Mouse (Mus musculus) cortical plate, adult 2 months (tissue): ENCODE results near the gene Togaram2. TPM values are rescaled to one million over a fixed set of nuclear protein-coding genes. Genes with fewer than 3 reads are reported as not detected.

Experiments used
- H3K27ac ChIP-seq: fragments of 200-500 bp; 2 replicates; pipeline ENCODE4 v1.5.1; 2012; ENCODE audit warnings: low read length, control low read depth, inconsistent platforms; ENCODE audit not compliant: insufficient read depth
- H3K4me1 ChIP-seq: fragments of 200-500 bp; 2 replicates; pipeline ENCODE4 v1.6.1; 2011; ENCODE audit warnings: low read length; ENCODE audit not compliant: control insufficient read depth, insufficient read depth
- H3K4me3 ChIP-seq: fragments of 200-500 bp; 2 replicates; pipeline ENCODE4 v1.5.1; 2011; ENCODE audit warnings: mild to moderate bottlenecking, low read length, control low read depth; ENCODE audit not compliant: insufficient read depth
- CTCF ChIP-seq: fragments of 200-500 bp; IDR thresholded peaks from 2 replicates; pipeline ENCODE4 v1.5.1; 2011; ENCODE audit warnings: mild to moderate bottlenecking, control low read depth, low read length; ENCODE audit not compliant: insufficient read depth; ENCODE audit errors: extremely low read depth
- POLR2A ChIP-seq: fragments of 200-500 bp; IDR thresholded peaks from 2 replicates; pipeline ENCODE4 v1.6.1; 2011; ENCODE audit warnings: mild to moderate bottlenecking, low read length, control low read depth; ENCODE audit not compliant: insufficient read depth; ENCODE audit errors: extremely low read depth
- polyA plus RNA-seq: library from polyadenylated mRNA; depleted of rRNA; stranded (reverse); fragments of >200 nt; gene quantifications from 2 replicates; pipeline ENCODE4 v1.2.3, GENCODE M21; 2012

Gene Togaram2
- polyA plus RNA-seq, 1 experiment: 1.7 TPM

DNA sequence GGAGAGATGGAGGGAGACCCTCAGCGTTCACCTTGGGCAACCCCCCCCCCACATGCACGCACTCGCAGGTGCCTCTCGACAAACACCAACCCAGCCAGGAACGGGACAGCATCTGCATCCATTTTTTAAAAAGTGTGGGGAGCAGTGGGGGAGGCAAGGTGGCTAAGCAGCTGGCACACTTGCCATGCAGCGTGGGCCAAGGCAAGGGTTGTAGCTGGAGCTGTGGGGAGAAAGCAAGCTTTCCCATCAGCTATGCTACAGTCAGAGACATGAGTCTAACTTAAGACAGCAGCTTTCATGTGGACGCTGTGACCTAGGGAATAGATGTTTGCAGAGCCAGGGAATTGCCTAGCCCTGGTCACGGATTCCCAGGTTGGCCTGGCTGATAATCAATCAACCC lies 22.1 kb downstream of the Togaram2 start:
- peaks cover 5% of the 10 kb centered on the region for H3K4me1 ChIP-seq
- no peak overlapping the region for H3K27ac ChIP-seq
- no peak for TF ChIP-seq POLR2A
- no peak overlapping the region for H3K4me3 ChIP-seq

DNA sequence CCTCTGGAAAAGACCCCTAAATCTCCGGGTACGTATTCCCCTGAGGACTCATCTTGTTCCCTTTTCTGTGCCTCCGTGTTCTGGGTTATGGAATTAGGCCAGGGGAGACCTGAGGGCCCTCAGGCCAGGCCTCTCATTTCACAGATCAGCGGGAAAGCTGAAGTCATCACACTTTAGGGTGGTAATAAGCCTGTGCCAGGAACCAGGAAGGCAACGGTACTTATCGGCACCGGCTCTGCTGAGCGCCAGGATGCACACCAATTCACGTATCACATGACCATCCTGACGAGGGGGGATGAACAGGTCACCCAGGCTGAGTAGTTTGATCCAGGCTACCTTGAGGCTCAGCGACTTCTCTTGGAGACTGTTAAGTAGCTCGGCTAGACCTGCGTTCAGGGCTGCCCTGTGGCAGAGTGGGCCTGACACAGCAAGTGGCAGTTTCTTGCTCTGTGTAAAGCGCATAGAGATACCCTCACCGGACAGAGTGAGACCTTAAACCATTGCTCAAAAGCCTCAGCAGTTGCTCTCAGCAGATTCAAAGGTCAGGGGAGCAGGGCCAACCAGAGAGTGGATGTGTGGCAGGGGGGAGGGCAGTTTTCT lies 22.8 kb downstream of the Togaram2 start:
- TF ChIP-seq POLR2A: no peak
- TF ChIP-seq CTCF: no peak
- Histone ChIP-seq H3K4me3 (no peak overlapping the region), H3K4me1 (peaks cover 3% of the 10 kb centered on the region; the same call in 1 of the 2 replicates)

DNA sequence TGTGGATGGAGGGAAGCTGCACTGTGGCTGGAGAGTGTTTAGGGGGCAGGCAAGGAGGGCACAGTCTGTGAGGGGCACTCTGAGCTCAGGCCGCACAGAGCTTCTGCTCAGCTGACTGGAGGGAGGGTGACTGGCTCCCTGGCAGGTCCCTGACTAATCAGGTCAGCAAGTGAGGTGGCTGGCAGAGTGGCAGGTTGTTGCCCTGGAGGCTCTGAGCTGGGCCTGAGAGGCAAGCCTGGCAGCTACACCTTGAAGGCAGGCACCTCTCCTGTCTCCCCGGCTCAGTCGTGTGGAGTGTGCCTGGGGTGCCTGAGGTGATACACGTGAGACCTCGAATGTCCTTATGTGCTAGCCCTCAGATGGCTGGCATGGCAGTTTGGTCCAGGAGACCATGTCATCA lies 23.3 kb downstream of the Togaram2 start:
- Histone ChIP-seq H3K4me3 (no peak overlapping the region), H3K27ac (no peak overlapping the region), H3K4me1 (peaks cover 3% of the 10 kb centered on the region; the same call in 1 of the 2 replicates)
- TF ChIP-seq CTCF (no peak), POLR2A (no peak)

More for the DNA sequence above, 22.8 kb downstream of the Togaram2 start:
- H3K27ac ChIP-seq: no peak overlapping the region

DNA sequence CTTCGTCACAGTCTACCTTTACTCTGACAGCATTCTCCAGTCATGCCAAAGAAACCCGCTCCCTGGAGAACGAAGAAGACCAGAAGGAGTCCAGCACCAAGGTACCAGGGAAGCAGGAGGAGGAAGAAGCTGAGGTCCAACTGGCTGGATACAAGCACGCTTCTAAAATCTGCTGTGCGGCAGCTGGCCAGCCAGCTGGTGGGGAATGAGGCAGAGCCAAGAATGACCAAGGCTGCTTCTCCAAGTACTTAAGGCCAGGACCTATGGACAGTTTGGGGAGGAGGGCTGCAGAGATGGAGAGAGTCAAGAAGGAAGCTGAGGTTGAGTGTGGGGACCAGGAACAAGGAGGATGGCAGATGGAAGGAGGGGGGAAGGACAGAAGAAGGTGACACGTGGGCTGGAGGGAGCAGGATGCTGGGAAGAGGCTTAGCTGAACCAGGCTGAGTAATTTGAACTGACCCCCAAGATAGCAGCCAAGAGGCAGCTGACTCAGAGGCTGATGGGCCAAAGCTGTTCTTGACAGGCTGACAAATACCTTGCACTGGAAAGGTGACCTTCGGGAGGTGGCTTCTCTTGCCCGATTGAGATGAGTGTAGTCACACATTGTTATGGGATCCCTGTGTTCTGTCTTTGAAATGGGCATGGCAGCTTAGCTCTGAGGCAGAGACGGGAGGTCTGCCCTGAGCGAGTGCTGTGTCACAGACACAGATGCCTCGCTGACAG lies 25.0 kb downstream of the Togaram2 start:
- TF ChIP-seq POLR2A (no peak), CTCF (no peak)
- no peak overlapping the region for H3K27ac ChIP-seq
- peaks cover 3% of the 10 kb centered on the region; the same call in 1 of the 2 replicates for H3K4me1 ChIP-seq
- H3K4me3 ChIP-seq: no peak overlapping the region

DNA sequence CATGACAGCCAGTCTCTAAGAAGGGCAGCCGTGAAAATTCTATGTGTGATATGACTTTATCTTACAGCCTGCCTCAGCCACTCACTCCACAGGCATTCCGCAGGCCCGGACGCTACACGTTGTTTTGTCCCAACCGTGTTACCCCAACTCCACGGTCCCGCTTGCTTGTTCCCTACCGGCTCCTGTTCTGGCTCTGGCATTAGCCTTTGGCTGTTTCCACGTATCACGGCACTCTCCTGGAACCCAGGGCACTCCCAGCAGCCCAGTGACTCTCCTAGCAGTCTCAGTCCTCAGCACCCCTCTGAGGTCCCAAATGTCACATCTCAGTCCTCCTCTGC lies 25.5 kb downstream of the Togaram2 start:
- TF ChIP-seq POLR2A (no peak), CTCF (no peak)
- Histone ChIP-seq H3K27ac (no peak overlapping the region), H3K4me1 (no peaks in the 10 kb centered on the region), H3K4me3 (no peak overlapping the region)

DNA sequence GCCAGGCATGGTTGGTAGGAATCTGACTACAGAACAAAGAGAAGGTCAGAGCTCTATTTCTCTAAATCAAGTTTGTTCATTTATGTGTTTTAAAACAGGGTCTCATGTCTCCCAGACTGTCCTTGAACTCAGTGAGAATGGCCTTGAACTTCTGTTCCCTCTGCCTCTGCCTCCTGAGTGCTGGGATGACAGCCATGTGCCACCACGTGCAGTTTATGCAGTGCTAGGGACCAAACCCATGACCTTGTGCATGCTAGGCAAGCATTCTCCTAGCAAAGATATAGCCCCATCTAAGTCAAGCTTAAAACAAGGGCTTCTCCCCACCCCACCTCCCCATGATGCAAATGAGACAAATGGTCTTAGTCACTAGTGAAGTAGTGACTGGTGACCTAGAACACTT lies 32.1 kb downstream of the Togaram2 start:
- TF ChIP-seq CTCF (no peak), POLR2A (no peak)
- no peak overlapping the region for H3K4me3 ChIP-seq
- no peak overlapping the region for H3K27ac ChIP-seq
- no peaks in the 10 kb centered on the region for H3K4me1 ChIP-seq

DNA sequence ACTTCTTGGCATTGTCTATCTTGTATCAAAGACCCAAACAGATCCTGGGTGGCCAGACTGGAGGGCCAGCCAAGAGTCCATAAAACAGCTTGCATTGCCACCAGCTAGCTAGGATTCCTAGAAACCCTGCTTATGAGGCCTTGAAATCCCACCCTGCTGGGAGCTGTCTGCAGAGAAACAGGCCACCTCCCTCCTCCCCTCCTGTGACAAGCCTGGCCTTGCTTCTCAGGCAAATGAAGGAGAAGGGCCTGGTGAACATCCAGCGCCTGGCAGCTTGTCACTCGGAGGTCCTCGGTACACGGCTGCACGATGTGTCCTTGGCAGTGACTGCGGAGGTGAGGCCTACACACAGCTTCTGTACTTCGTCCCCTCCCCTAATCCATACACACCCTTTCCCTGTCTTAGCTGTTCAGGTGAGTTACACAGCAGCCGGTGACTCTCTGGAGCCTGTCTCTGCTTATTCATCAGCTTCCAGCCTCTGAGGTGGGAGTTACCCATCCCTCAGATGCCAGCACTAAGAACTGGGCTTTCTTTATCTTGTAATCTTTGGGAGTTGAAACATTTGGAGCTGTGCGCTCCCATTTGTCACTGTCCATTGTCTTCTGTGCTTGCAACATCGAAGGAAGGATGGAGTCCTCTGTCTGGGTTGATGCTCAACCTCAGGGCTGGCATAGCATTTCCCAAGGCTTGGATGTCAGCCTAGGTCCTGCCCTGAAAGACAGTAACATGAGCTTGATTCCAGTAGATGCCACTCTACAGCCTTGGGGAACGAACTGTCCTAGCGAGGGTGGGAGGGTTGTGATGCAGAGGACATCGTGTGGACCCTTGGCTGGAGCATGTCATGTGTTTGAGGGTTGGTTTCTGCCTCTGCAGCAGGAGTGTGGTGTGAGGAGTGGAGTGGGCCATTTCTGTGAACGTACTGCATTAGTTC lies 32.8 kb downstream of the Togaram2 start:
- no peak for TF ChIP-seq CTCF
- no peak for TF ChIP-seq POLR2A
- Histone ChIP-seq H3K4me3 (no peak overlapping the region), H3K27ac (no peak overlapping the region), H3K4me1 (no peaks in the 10 kb centered on the region)

DNA sequence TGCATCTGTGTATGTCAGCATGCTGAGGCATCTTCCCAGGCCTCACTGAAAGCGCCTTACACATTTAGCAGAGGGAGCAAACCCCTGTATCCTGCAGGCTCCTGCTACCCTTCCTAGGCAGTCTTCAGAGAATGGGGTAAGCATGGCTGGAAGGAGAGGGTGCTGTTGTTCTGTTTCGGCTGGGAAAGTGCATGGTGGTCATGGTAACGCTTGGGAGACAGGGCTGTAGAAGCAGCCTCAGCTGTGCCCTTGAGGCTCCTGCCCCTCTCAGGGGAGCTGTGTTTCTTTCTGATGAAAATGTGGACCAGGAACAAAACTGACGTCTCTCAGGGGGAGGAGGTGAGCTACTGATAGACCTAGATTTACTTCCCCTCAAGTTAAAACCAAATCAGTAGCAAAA lies 34.7 kb downstream of the Togaram2 start:
- no peak overlapping the region for H3K27ac ChIP-seq
- no peak for TF ChIP-seq CTCF
- no peak for TF ChIP-seq POLR2A
- H3K4me3 ChIP-seq: no peak overlapping the region
- no peaks in the 10 kb centered on the region for H3K4me1 ChIP-seq

DNA sequence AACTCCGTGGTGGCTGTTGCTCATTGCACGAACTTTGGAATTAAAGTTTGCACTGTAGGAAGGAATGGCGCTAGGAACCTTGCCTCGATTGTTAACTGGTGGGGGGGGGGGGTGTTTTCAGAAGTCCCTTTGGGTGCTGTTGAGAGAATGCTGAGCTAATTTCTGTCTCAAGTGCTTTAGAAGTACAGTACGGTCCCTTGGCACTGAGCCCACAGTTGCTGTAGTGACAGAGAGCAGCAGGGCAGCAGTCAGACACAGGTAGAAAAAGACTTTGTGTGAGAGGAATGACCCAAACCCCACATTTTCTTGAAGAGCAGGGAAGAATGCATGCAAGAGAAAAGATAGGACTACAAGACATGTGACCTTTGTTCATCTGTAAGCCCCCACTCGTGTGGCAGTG lies 39.2 kb downstream of the Togaram2 start:
- Histone ChIP-seq H3K27ac (no peak overlapping the region), H3K4me1 (peaks cover 2% of the 10 kb centered on the region)
- TF ChIP-seq CTCF (no peak), POLR2A (no peak)

More for the DNA sequence above, 39.2 kb downstream of the Togaram2 start:
- no peak overlapping the region for H3K4me3 ChIP-seq
